Mouse (Mus musculus) layer of hippocampus, adult 9-10 months (tissue): Measurements from ENCODE around the gene Tbccd1.

Experiments
- DNase-seq: peaks from one replicate; pipeline ENCODE4 v3.0.0; 2022; ENCODE audit warnings: low spot score

Tbccd1 gene

GRCm38 (mm10) chr16:22857431-22858113 lies at the start of gene Tbccd1, which contains the start of gene Dnajb11:
Gene Tbccd1 (minus strand): TSS chr16:22857669.
Gene Dnajb11 (plus strand): TSS chr16:22857845.
- peak; percentile 96 for DNase-seq

- no peak for DNase-seq
These were observed 43.9 kb upstream of the Tbccd1 start for GRCm38 (mm10) chr16:22901326-22901725.

GRCm38 (mm10) chr16:22899866-22900570 lies 42.5 kb upstream of the Tbccd1 start:
- no peak for DNase-seq

GRCm38 (mm10) chr16:22899346-22899745 lies 41.9 kb upstream of the Tbccd1 start:
- DNase-seq, result no peak

- DNase-seq, result no peak
These were observed 39.1 kb upstream of the Tbccd1 start for GRCm38 (mm10) chr16:22896618-22897017.

- no peak for DNase-seq
These were observed 36.6 kb upstream of the Tbccd1 start for GRCm38 (mm10) chr16:22894095-22894494.

- DNase-seq, result no peak
These were observed 34.3 kb upstream of the Tbccd1 start for GRCm38 (mm10) chr16:22891733-22892154.

- DNase-seq, result no peak
These were observed 33.4 kb upstream of the Tbccd1 start, which contains the start of gene Ahsg for GRCm38 (mm10) chr16:22890683-22891510. Gene Ahsg (plus strand): TSS chr16:22891277.

- DNase-seq, result no peak
These were observed 32.2 kb upstream of the Tbccd1 start for GRCm38 (mm10) chr16:22889716-22890115.

- DNase-seq, result no peak
These were observed 31.4 kb upstream of the Tbccd1 start for GRCm38 (mm10) chr16:22888835-22889234.

- DNase-seq, result no peak
These were observed 29.3 kb upstream of the Tbccd1 start for GRCm38 (mm10) chr16:22886726-22887125.

- DNase-seq, result no peak
These were observed 27.9 kb upstream of the Tbccd1 start for GRCm38 (mm10) chr16:22885356-22885755.

- no peak for DNase-seq
These were observed 26.0 kb upstream of the Tbccd1 start for GRCm38 (mm10) chr16:22883441-22883840.

- DNase-seq, result no peak
These were observed 24.0 kb upstream of the Tbccd1 start for GRCm38 (mm10) chr16:22881487-22881886.

GRCm38 (mm10) chr16:22880900-22881299 lies 23.4 kb upstream of the Tbccd1 start:
- DNase-seq, result no peak

- no peak for DNase-seq
These were observed 22.6 kb upstream of the Tbccd1 start for GRCm38 (mm10) chr16:22879945-22880595.

- no peak for DNase-seq
These were observed 21.2 kb upstream of the Tbccd1 start for GRCm38 (mm10) chr16:22878716-22879115.

- DNase-seq, result no peak
These were observed 20.4 kb upstream of the Tbccd1 start for GRCm38 (mm10) chr16:22877660-22878390.

GRCm38 (mm10) chr16:22876218-22877043 lies 19.0 kb upstream of the Tbccd1 start:
- DNase-seq, result no peak

- DNase-seq, result no peak
These were observed 15.9 kb upstream of the Tbccd1 start for GRCm38 (mm10) chr16:22873369-22873768.
